Mouse (Mus musculus): Measurements from ENCODE around the gene Car1. TPM values are rescaled to one million over a fixed set of nuclear protein-coding genes. Genes with fewer than 3 reads are reported as not detected.
"Not testable (repeated sequence)": the region's sequence is repeated elsewhere in the genome, so short reads cannot be mapped to it uniquely, and the experiment has no call there.

Car1 gene
- not detected in 2 replicates for polyA plus RNA-seq (2015; fragmentation: Nextera tagmentation; extraction: Ambion mirVana)

DNA sequence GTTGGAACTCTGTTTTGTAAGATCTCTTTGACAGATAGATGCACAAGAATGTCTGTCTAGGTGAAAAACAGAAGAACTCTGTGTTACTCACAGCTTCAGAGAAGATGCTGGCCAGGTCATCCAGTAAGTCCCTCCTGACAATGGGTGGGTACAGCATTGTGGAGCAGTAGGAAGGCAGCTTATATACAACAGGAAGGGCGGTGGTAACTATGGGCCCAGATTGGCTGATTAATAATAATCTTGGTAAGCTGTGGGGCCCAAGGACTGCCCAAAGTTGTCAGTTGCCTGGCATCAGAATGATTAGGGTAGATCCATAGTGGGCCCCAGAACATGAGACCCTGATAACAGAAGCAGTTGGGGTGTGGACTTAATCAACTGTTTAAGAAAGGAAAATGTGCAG lies at the start of gene Car1:
Gene Car1 (minus strand): TSS at position 158 of the 400 bp plus-strand sequence.
- WGBS = 97% methylated on average over 1 of the region's 1 CpGs
- H3K9me3 ChIP-seq = no peaks in the 10 kb centered on the region
- no peak within 1 kb of the TSS for H3K27ac ChIP-seq
- H3K4me2 ChIP-seq = no peak within 1 kb of the TSS
- no peaks in the 10 kb centered on the region for H3K36me3 ChIP-seq
- H3K4me1 ChIP-seq (replicated peaks) = no peaks in the 10 kb centered on the region
- no peak within 1 kb of the TSS for H3K9ac ChIP-seq
- no peaks in the 10 kb centered on the region for H3K27me3 ChIP-seq
- no peak within 1 kb of the TSS for H3K4me3 ChIP-seq
- no peak for ATAC-seq (ENCODE audit: low FRiP score)

- no peak overlapping the region for H3K27ac ChIP-seq
- H3K9me3 ChIP-seq = no peaks in the 10 kb centered on the region
- H3K4me3 ChIP-seq = no peak overlapping the region
- 84% methylated on average over 3 of the region's 3 CpGs for WGBS
- peaks cover 10% of the 10 kb centered on the region for H3K4me1 ChIP-seq (replicated peaks)
- H3K36me3 ChIP-seq = no peaks in the 10 kb centered on the region
- H3K4me2 ChIP-seq = no peak overlapping the region
- H3K9ac ChIP-seq = no peak overlapping the region
- ATAC-seq (ENCODE audit: low FRiP score) = no peak
- no peaks in the 10 kb centered on the region for H3K27me3 ChIP-seq
Measured at GRCm38 (mm10) chr3:14857874-14858273, 49.7 kb upstream of the Car1 start.

GRCm38 (mm10) chr3:14854446-14854845 lies 46.3 kb upstream of the Car1 start:
- Histone ChIP-seq H3K4me2 (no peak overlapping the region), H3K9me3 (no peaks in the 10 kb centered on the region), H3K27me3 (no peaks in the 10 kb centered on the region), H3K4me3 (no peak overlapping the region), H3K9ac (no peak overlapping the region), H3K27ac (no peak overlapping the region), H3K36me3 (no peaks in the 10 kb centered on the region), H3K4me1 (replicated peaks) (no peaks in the 10 kb centered on the region)
- ATAC-seq (ENCODE audit: low FRiP score) = no peak
- 74% methylated on average over 1 of the region's 1 CpGs for WGBS

DNA sequence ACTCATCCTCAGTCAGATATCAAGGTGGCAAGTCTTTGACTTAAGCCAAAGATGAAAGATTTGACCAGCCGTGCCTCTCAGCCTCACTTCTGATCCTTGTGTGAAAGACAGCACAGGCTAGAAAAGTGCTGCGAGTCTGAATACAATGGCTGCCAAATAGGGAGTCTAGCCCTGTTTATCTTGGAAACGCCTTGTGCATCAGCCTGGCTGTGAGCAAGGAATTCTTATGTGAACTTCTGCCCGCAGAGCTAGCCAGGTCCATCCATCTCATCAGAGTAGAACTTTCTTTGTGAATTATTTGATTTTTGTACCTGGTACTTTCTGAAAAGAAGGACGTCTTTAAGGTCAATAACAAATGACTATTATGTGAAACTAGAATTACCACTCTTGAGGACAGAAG lies 45.8 kb upstream of the Car1 start:
- Histone ChIP-seq H3K4me3 (no peak overlapping the region), H3K9me3 (no peaks in the 10 kb centered on the region), H3K36me3 (no peaks in the 10 kb centered on the region), H3K27ac (no peak overlapping the region), H3K4me1 (replicated peaks) (no peaks in the 10 kb centered on the region), H3K27me3 (no peaks in the 10 kb centered on the region), H3K9ac (no peak overlapping the region), H3K4me2 (no peak overlapping the region)
- WGBS = 75% methylated on average over 5 of the region's 5 CpGs
- no peak for ATAC-seq (ENCODE audit: low FRiP score)

DNA sequence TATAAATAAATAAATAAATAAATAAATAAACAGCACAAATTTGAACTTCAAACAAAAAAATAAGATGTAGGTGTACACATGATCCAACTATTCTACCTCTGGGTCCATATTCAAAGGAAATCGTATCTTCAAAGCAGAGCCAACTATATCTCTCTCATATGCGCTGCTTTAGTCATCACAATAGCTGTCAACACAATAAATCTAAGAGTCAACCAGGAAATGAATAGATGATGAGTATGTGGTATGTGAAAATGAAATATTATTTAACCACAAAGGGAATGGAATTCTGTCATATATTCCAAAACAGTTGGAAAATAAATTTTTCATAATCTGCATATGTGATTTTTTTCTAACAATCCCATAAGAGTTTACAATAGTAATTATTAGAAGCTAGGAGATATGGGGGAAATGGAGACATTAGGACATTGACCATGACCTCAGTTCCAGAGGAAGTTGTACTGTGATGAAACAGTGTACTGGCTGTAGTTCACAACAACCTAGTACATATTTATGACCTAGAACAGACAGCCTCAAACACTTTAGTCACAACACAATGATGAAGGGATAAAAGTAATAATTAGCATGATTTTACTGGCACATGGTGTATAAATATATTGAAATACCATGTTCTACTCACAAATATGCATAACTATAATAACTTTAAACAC lies 40.6 kb upstream of the Car1 start:
- no peaks in the 10 kb centered on the region for H3K27me3 ChIP-seq
- H3K4me1 ChIP-seq (replicated peaks) = no peaks in the 10 kb centered on the region
- no peak overlapping the region for H3K27ac ChIP-seq
- no peak overlapping the region for H3K9ac ChIP-seq
- ATAC-seq (ENCODE audit: low FRiP score) = no peak
- no peak overlapping the region for H3K4me3 ChIP-seq
- WGBS = 90% methylated on average over 2 of the region's 2 CpGs
- H3K36me3 ChIP-seq = no peaks in the 10 kb centered on the region
- no peak overlapping the region for H3K4me2 ChIP-seq
- H3K9me3 ChIP-seq = no peaks in the 10 kb centered on the region

DNA sequence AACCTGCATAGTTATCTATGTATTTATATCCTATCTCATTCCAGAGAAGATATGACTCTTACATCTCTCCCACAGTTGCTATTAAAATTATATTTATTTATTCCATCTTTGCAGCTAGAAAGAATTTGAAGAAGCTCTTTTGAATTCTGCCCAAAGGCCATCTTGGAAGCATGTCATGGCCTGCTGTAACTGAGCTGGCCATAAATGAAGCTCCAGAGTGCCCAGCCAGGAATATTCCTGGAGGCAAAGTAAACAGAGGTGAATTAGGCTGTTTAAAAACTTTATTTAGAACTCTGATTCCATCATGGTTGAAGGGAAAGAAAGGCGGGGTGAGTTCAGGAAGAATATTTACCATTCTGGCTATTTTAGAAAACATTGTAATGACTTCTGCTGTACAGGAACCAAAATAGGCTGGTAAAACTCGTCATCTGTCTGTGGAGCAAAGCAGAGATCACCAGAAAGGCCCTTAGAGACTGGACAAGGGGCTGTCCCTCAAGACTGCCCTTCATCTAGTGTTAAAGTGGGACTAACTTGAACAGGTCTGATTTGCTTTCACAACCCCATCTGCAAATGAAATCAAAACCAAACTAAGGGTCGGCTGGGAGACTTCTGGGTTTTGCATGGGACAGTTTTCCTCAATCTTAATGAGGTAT lies 31.4 kb upstream of the Car1 start:
- Histone ChIP-seq H3K4me1 (replicated peaks) (no peaks in the 10 kb centered on the region), H3K9ac (no peak overlapping the region), H3K4me2 (no peak overlapping the region), H3K27ac (no peak overlapping the region), H3K36me3 (no peaks in the 10 kb centered on the region), H3K27me3 (no peaks in the 10 kb centered on the region), H3K9me3 (no peaks in the 10 kb centered on the region), H3K4me3 (no peak overlapping the region)
- ATAC-seq (ENCODE audit: low FRiP score) = no peak
- WGBS = 86% methylated on average over 3 of the region's 3 CpGs

DNA sequence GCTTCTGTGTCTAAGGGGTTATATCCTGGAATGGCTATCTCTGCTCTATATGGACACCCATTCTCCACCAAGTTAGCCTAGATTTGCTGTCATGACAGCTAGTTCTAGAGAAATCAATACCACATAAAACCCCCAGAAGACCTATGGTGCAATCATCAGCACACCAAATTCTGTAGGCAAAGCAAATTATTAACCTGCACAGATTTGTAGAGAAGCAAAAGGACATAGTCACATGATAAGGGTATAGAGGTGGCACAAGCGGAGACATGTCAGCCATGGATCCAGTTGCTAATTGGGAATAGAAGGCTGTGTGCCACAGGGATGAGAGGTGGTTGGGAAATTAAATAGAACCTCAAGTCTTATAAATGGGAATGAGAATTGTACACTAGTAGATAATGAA lies 30.8 kb upstream of the Car1 start:
- no peaks in the 10 kb centered on the region for H3K9me3 ChIP-seq
- H3K9ac ChIP-seq = no peak overlapping the region
- no peak for ATAC-seq (ENCODE audit: low FRiP score)
- no peak overlapping the region for H3K4me2 ChIP-seq
- H3K4me3 ChIP-seq = no peak overlapping the region
- no peak overlapping the region for H3K27ac ChIP-seq
- WGBS = 100% methylated on average over 1 of the region's 1 CpGs
- H3K4me1 ChIP-seq (replicated peaks) = no peaks in the 10 kb centered on the region
- H3K36me3 ChIP-seq = no peaks in the 10 kb centered on the region
- H3K27me3 ChIP-seq = no peaks in the 10 kb centered on the region

GRCm38 (mm10) chr3:14832766-14833165 lies 24.6 kb upstream of the Car1 start:
- no peaks in the 10 kb centered on the region for H3K9me3 ChIP-seq
- no peak overlapping the region for H3K4me2 ChIP-seq
- H3K36me3 ChIP-seq = no peaks in the 10 kb centered on the region
- no peaks in the 10 kb centered on the region for H3K27me3 ChIP-seq
- H3K27ac ChIP-seq = no peak overlapping the region
- no peaks in the 10 kb centered on the region for H3K4me1 ChIP-seq (replicated peaks)
- H3K9ac ChIP-seq = no peak overlapping the region
- H3K4me3 ChIP-seq = no peak overlapping the region
- no peak for ATAC-seq (ENCODE audit: low FRiP score)

DNA sequence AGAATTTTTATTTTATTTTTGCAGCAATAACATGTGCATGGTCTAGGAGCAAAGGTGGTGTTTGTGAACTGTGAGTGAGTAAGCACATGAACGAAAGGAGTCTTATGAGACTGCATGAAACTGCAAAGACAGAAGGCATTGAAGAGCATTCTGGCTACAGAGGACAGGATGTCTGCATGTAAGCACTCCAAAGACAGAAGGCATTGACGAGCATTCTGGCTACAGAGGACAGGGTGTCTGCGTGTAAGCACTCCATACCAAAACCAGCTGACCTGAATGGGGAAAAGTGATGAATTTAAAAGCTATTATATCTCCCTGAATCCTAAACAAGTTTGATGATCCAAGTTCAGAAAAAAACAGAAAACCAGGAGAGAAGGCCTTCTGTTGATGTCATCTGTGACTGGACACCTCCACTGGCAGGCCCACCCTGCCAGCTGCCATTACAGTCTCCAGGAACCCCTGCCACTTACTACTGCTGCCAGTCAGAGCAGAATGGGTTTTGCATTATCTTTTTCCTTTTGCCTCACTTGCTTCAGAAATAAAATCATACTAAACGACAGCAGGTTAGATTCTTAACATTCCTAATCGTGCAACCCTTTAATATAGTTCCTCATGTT lies 23.2 kb upstream of the Car1 start:
- Histone ChIP-seq H3K9me3 (no peaks in the 10 kb centered on the region), H3K9ac (no peak overlapping the region), H3K27me3 (no peaks in the 10 kb centered on the region), H3K36me3 (no peaks in the 10 kb centered on the region), H3K27ac (no peak overlapping the region), H3K4me3 (no peak overlapping the region), H3K4me2 (no peak overlapping the region), H3K4me1 (replicated peaks) (no peaks in the 10 kb centered on the region)
- ATAC-seq (ENCODE audit: low FRiP score) = no peak
- 89% methylated on average over 5 of the region's 5 CpGs for WGBS

- no peaks in the 10 kb centered on the region for H3K36me3 ChIP-seq
- no peak overlapping the region for H3K4me3 ChIP-seq
- ATAC-seq (ENCODE audit: low FRiP score) = no peak
- H3K4me1 ChIP-seq (replicated peaks) = no peaks in the 10 kb centered on the region
- no peak overlapping the region for H3K9ac ChIP-seq
- H3K4me2 ChIP-seq = no peak overlapping the region
- no peak overlapping the region for H3K27ac ChIP-seq
- H3K27me3 ChIP-seq = no peaks in the 10 kb centered on the region
- no peaks in the 10 kb centered on the region for H3K9me3 ChIP-seq
Measured at GRCm38 (mm10) chr3:14828896-14829295, 20.7 kb upstream of the Car1 start.

- no peaks in the 10 kb centered on the region for H3K9me3 ChIP-seq
- H3K27ac ChIP-seq = no peak overlapping the region
- WGBS = 91% methylated on average over 1 of the region's 1 CpGs
- H3K36me3 ChIP-seq = no peaks in the 10 kb centered on the region
- no peaks in the 10 kb centered on the region for H3K4me1 ChIP-seq (replicated peaks)
- H3K4me2 ChIP-seq = no peak overlapping the region
- no peak for ATAC-seq (ENCODE audit: low FRiP score)
- H3K9ac ChIP-seq = no peak overlapping the region
- no peaks in the 10 kb centered on the region for H3K27me3 ChIP-seq
- no peak overlapping the region for H3K4me3 ChIP-seq
Measured at GRCm38 (mm10) chr3:14819844-14820504, 11.8 kb upstream of the Car1 start.

- not testable (repeated sequence) for ATAC-seq (ENCODE audit: low FRiP score); H3K27ac ChIP-seq; H3K9ac ChIP-seq; H3K4me2 ChIP-seq; H3K36me3 ChIP-seq; H3K9me3 ChIP-seq; H3K4me1 ChIP-seq (replicated peaks); H3K27me3 ChIP-seq; H3K4me3 ChIP-seq
- WGBS = 84% methylated on average over 1 of the region's 1 CpGs
Measured at GRCm38 (mm10) chr3:14815396-14815795, 7.2 kb upstream of the Car1 start.
